Mouse (Mus musculus): ENCODE measurements around the gene Ptprs. TPM values are rescaled to one million over a fixed set of nuclear protein-coding genes. Genes with fewer than 3 reads are reported as not detected.

Ptprs gene
- total and polyA plus RNA-seq, 3 experiments = 41.7 to 91.1 (median 47.5) TPM

DNA sequence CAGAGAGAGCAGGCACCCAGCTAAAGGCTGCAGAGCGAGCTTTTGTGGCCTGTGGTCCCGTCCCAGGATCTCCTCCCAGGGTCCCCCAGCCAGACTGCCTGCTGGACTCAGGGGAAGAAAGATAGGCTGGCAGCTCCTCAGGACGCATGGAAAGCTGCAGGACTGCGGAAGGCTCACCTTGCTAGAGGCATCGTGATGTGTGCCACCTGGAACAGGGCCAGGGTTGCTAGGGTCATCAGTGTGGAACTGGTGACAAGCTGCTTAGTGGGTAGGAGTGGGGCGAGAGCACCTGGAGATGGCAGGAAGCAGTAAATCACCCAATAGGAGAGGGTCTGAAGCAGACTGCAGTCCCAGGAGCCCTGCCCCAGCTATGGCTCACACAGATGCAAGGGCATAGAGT is 88.7 kb downstream of the Ptprs start:
- no peaks in the 10 kb centered on the region for H3K4me1 ChIP-seq (ENCODE audit: control insufficient read depth, insufficient read depth, low read length)
- H3K27ac ChIP-seq = no peak overlapping the region
- H3K9ac ChIP-seq (ENCODE audit: low read depth, low read length) = no peak overlapping the region
- intact Hi-C loops (cut with DNase I) = no loop called here
- DNase-seq = no peak
- H3K79me2 ChIP-seq (replicated peaks; ENCODE audit: control insufficient read depth, insufficient read depth, low read length) = no peaks in the 10 kb centered on the region
- TF ChIP-seq EP300 (IDR thresholded peaks at IDR 0.05; ENCODE audit: insufficient read depth, low read depth, low read length) (no peak), POLR2A (IDR thresholded peaks at IDR 0.05; ENCODE audit: insufficient read depth, low read depth, low read length) (no peak), CTCF (IDR thresholded peaks at IDR 0.05) (no peak)
- H3K36me3 ChIP-seq (ENCODE audit: control insufficient read depth, insufficient read depth, low read length) = no peaks in the 10 kb centered on the region
- no peak overlapping the region for H3K4me3 ChIP-seq
- no peaks in the 10 kb centered on the region for H3K27me3 ChIP-seq (ENCODE audit: control insufficient read depth, insufficient read depth, low read length)
- WGBS = 83% methylated on average over 6 of the region's 6 CpGs

DNA sequence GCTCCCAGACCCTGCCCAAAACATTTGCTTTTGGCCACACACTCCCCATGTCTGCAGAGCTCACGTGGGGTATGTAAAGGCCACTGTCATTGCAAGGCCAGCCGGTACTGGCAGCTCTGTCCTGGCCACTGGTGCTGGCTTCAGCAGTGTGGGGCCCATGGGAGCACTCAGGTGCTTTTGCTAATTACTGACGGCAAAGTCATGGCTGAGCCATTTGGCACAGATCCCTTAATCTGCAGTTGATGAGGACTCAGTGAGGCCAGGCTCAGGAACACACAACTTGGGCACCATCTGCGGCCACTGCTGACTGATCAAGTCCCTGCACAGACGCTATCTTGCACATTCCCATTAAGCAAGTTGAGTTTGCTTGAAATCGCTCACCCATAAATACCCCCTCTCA is 91.4 kb downstream of the Ptprs start:
- no peaks in the 10 kb centered on the region for H3K36me3 ChIP-seq (ENCODE audit: control insufficient read depth, insufficient read depth, low read length)
- no peaks in the 10 kb centered on the region for H3K79me2 ChIP-seq (replicated peaks; ENCODE audit: control insufficient read depth, insufficient read depth, low read length)
- no peak for TF ChIP-seq CTCF (IDR thresholded peaks at IDR 0.05)
- no peak for TF ChIP-seq POLR2A (IDR thresholded peaks at IDR 0.05; ENCODE audit: insufficient read depth, low read depth, low read length)
- no peak for TF ChIP-seq EP300 (IDR thresholded peaks at IDR 0.05; ENCODE audit: insufficient read depth, low read depth, low read length)
- intact Hi-C loops (cut with DNase I) = no loop called here
- WGBS = 76% methylated on average over 6 of the region's 6 CpGs
- DNase-seq = no peak
- H3K27me3 ChIP-seq (ENCODE audit: control insufficient read depth, insufficient read depth, low read length) = no peaks in the 10 kb centered on the region
- H3K27ac ChIP-seq = no peak overlapping the region
- no peaks in the 10 kb centered on the region for H3K4me1 ChIP-seq (ENCODE audit: control insufficient read depth, insufficient read depth, low read length)
- H3K4me3 ChIP-seq = no peak overlapping the region
- no peak overlapping the region for H3K9ac ChIP-seq (ENCODE audit: low read depth, low read length)

DNA sequence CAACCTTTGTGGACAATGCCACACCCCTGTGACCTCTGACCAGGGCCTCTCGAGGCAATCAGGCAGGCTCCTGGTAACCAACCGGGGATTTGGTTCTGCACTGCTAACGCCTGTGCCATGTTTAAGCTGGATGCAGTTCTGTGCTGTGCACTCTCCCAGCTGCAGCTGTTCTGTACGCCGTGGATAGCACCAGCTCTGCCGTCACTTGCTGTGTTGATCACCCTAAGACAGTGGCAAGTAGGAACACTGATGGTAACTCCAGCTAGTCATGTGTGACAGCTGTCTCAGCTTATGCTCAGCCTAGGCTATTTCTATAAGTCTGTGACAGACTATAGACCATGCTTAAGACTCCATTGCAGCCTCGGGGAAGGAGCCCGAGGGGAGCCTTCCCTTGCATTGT is 93.3 kb downstream of the Ptprs start:
- H3K27me3 ChIP-seq (ENCODE audit: control insufficient read depth, insufficient read depth, low read length) = no peaks in the 10 kb centered on the region
- peaks cover 2% of the 10 kb centered on the region; the same call in 1 of the 2 replicates for H3K4me1 ChIP-seq (ENCODE audit: control insufficient read depth, insufficient read depth, low read length)
- no peak overlapping the region for H3K4me3 ChIP-seq
- no peaks in the 10 kb centered on the region for H3K79me2 ChIP-seq (replicated peaks; ENCODE audit: control insufficient read depth, insufficient read depth, low read length)
- H3K36me3 ChIP-seq (ENCODE audit: control insufficient read depth, insufficient read depth, low read length) = no peaks in the 10 kb centered on the region
- H3K9ac ChIP-seq (ENCODE audit: low read depth, low read length) = no peak overlapping the region
- TF ChIP-seq CTCF (IDR thresholded peaks at IDR 0.05) (no peak), EP300 (IDR thresholded peaks at IDR 0.05; ENCODE audit: insufficient read depth, low read depth, low read length) (no peak), POLR2A (IDR thresholded peaks at IDR 0.05; ENCODE audit: insufficient read depth, low read depth, low read length) (no peak)
- WGBS = 92% methylated on average over 8 of the region's 8 CpGs
- intact Hi-C loops (cut with DNase I) = no loop called here
- H3K27ac ChIP-seq = no peak overlapping the region
- DNase-seq = no peak

DNA sequence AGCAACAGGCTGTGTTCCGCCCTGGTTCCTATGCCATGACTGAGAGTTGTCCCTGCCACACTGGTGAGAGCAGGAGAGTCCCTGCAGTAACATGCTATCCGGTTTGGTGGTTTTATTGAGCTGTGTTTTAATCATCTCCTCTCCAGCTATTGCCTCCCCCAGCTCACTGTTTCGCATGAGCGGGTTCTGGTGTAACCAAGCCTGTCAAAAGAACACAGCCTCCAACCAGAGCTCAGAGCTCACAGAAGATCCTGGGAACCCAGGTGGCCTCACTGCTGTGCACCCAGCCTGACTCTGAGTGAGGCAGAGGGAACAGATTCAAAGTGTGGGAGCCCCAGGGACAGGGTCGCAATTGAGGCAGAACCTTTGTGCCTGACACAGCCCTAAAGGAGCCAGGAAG is 95.1 kb downstream of the Ptprs start:
- intact Hi-C loops (cut with DNase I) = no loop called here
- no peak for DNase-seq
- Histone ChIP-seq H3K4me1 (ENCODE audit: control insufficient read depth, insufficient read depth, low read length) (peaks cover 2% of the 10 kb centered on the region; the same call in 1 of the 2 replicates), H3K4me3 (no peak overlapping the region), H3K36me3 (ENCODE audit: control insufficient read depth, insufficient read depth, low read length) (no peaks in the 10 kb centered on the region), H3K9ac (ENCODE audit: low read depth, low read length) (no peak overlapping the region), H3K79me2 (replicated peaks; ENCODE audit: control insufficient read depth, insufficient read depth, low read length) (no peaks in the 10 kb centered on the region), H3K27me3 (ENCODE audit: control insufficient read depth, insufficient read depth, low read length) (no peaks in the 10 kb centered on the region), H3K27ac (no peak overlapping the region)
- WGBS = 95% methylated on average over 5 of the region's 5 CpGs
- TF ChIP-seq CTCF (IDR thresholded peaks at IDR 0.05) (no peak), EP300 (IDR thresholded peaks at IDR 0.05; ENCODE audit: insufficient read depth, low read depth, low read length) (no peak), POLR2A (IDR thresholded peaks at IDR 0.05; ENCODE audit: insufficient read depth, low read depth, low read length) (no peak)

DNA sequence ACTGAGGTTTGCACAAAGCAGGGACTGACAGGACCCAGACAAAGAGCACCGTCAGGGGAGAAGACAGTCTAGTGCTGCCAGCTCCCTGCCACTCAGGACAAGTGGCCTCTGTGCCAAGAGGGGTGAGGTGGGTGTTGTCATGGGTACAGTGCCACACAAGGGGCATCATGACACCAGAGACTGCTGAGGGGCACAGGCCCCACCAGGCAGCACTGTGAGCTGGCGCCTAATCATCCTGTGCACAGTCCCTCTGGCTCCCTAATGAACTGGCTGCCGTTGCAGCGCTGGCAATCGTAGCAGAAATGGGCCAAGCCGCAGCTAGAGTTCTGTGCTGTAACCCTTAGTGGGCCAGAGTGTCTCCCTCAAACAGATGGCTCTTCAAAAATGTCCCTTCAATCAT is 96.0 kb downstream of the Ptprs start:
- DNase-seq = no peak
- no peak overlapping the region for H3K9ac ChIP-seq (ENCODE audit: low read depth, low read length)
- no peaks in the 10 kb centered on the region for H3K27me3 ChIP-seq (ENCODE audit: control insufficient read depth, insufficient read depth, low read length)
- H3K4me3 ChIP-seq = no peak overlapping the region
- no peaks in the 10 kb centered on the region for H3K36me3 ChIP-seq (ENCODE audit: control insufficient read depth, insufficient read depth, low read length)
- no peak overlapping the region for H3K27ac ChIP-seq
- intact Hi-C loops (cut with DNase I) = no loop called here
- 48% methylated on average over 6 of the region's 6 CpGs for WGBS
- TF ChIP-seq CTCF (IDR thresholded peaks at IDR 0.05) (no peak), POLR2A (IDR thresholded peaks at IDR 0.05; ENCODE audit: insufficient read depth, low read depth, low read length) (no peak), EP300 (IDR thresholded peaks at IDR 0.05; ENCODE audit: insufficient read depth, low read depth, low read length) (no peak)
- peaks cover 2% of the 10 kb centered on the region; the same call in 1 of the 2 replicates for H3K4me1 ChIP-seq (ENCODE audit: control insufficient read depth, insufficient read depth, low read length)
- H3K79me2 ChIP-seq (replicated peaks; ENCODE audit: control insufficient read depth, insufficient read depth, low read length) = no peaks in the 10 kb centered on the region

DNA sequence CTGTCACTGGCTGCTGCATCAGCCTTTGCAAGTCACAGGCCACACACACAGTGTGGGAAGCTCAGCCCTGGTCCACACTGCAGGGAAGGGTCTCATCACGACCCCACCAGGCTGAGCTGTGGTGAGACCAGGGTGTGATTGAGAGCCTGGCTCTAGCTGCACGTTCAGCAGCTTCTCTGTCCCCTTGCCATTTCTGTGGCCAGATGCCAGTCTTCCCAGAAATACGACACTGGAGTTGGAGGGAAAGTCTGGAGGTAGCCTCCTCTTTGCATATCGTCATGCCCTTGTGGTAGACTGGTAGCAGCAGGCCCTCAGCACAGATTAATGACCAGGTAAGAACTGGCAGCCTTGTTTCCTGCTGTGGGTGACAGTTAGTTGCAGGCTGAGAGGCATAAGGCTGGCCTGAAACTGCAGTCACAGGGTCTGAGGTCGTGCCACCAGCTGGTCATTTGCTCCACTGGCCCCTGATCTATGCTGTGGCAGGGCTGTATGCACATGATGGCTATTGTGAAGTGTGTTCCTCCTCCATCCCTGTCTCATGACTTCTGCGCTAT is 96.9 kb downstream of the Ptprs start:
- Histone ChIP-seq H3K4me3 (no peak overlapping the region), H3K27ac (no peak overlapping the region), H3K27me3 (ENCODE audit: control insufficient read depth, insufficient read depth, low read length) (no peaks in the 10 kb centered on the region), H3K36me3 (ENCODE audit: control insufficient read depth, insufficient read depth, low read length) (no peaks in the 10 kb centered on the region), H3K9ac (ENCODE audit: low read depth, low read length) (no peak overlapping the region), H3K79me2 (replicated peaks; ENCODE audit: control insufficient read depth, insufficient read depth, low read length) (no peaks in the 10 kb centered on the region), H3K4me1 (ENCODE audit: control insufficient read depth, insufficient read depth, low read length) (peaks cover 4% of the 10 kb centered on the region; the same call in 1 of the 2 replicates)
- no peak for DNase-seq
- 65% methylated on average over 6 of the region's 6 CpGs for WGBS
- intact Hi-C loops (cut with DNase I) = no loop called here
- no peak for TF ChIP-seq POLR2A (IDR thresholded peaks at IDR 0.05; ENCODE audit: insufficient read depth, low read depth, low read length)

Measured in heart, adult 2 months (tissue).